Mouse (Mus musculus): ENCODE measurements around the gene Phkb.

- TF ChIP-seq CTCF (IDR thresholded peaks at IDR 0.05; ENCODE audit: borderline replicate concordance, control insufficient read depth, extremely low read depth, insufficient read depth, low read length, poor library complexity) (no peak), POLR2A (IDR thresholded peaks at IDR 0.05; ENCODE audit: control insufficient read depth, extremely low read depth, insufficient read depth, low read length, poor library complexity) (no peak)
These were observed 188.7 kb downstream of the Phkb start for GRCm38 (mm10) chr8:86029451-86029850.

Data from thymus, adult 2 months (tissue).